Mouse (Mus musculus) CH12.LX (cell line): Measurements from ENCODE around the gene Ntm. TPM values are rescaled to one million over a fixed set of nuclear protein-coding genes. Genes with fewer than 3 reads are reported as not detected.

ENCODE experiments used
- DNase-seq: peaks from one replicate; pipeline ENCODE4 v3.0.0-alpha.2; 2013; ENCODE audit errors: extremely low read depth
- H3K27ac ChIP-seq: 2 replicates; pipeline ENCODE4 v1.5.1; 2012; ENCODE audit warnings: low read depth, mild to moderate bottlenecking, control low read depth, moderate library complexity; ENCODE audit not compliant: insufficient read depth
- H3K27me3 ChIP-seq: replicated peaks from 2 replicates; pipeline ENCODE3; 2012; ENCODE audit warnings: inconsistent platforms
- H3K36me3 ChIP-seq, 2 experiments: replicated peaks in 1 of 2; 2 replicates each; pipeline versions ENCODE3 to v1.6.1; 2012; ENCODE audit warnings: inconsistent platforms in 1 of 2, low read length in 1 of 2, mild to moderate bottlenecking in 1 of 2, mixed read lengths in 1 of 2, moderate library complexity in 1 of 2; ENCODE audit not compliant: control insufficient read depth in 1 of 2, insufficient read depth in 1 of 2
- H3K4me1 ChIP-seq, 2 experiments: 2 replicates each; pipeline ENCODE4 v1.6.1; 2012; ENCODE audit warnings: inconsistent platforms in 1 of 2, moderate library complexity in 1 of 2; ENCODE audit not compliant: insufficient read depth in 2 of 2, control insufficient read depth in 1 of 2
- H3K4me2 ChIP-seq: 2 replicates; pipeline ENCODE4 v1.6.1; 2012; ENCODE audit warnings: low read depth, mild to moderate bottlenecking, control low read depth; ENCODE audit not compliant: poor library complexity, insufficient read depth, severe bottlenecking
- H3K4me3 ChIP-seq, 3 experiments: fragments of 150-350 bp in 1 of 3; sonication (generic) in 1 of 3; replicated peaks in 1 of 3; 2 replicates each; pipeline versions ENCODE3 to v1.5.1; 2011 to 2012; ENCODE audit warnings: low read depth in 2 of 3, low read length in 2 of 3, mild to moderate bottlenecking in 2 of 3, moderate library complexity in 2 of 3, control low read depth in 1 of 3, improper control_type of control experiment in 1 of 3, inconsistent platforms in 1 of 3, mixed read lengths in 1 of 3; ENCODE audit not compliant: poor library complexity in 1 of 3
- H3K79me2 ChIP-seq: replicated peaks from 2 replicates; pipeline ENCODE4 v1.6.1; 2012; ENCODE audit warnings: mild to moderate bottlenecking, moderate library complexity; ENCODE audit not compliant: control insufficient read depth, poor library complexity, insufficient read depth, severe bottlenecking; ENCODE audit errors: extremely low read depth
- H3K9ac ChIP-seq: 2 replicates; pipeline ENCODE4 v1.6.1; 2012; ENCODE audit warnings: low read depth, mild to moderate bottlenecking, control low read depth, moderate library complexity; ENCODE audit not compliant: insufficient read depth
- H3K9me3 ChIP-seq: replicated peaks from 2 replicates; pipeline ENCODE3; 2012; ENCODE audit warnings: low read length, inconsistent platforms, mixed read lengths
- BHLHE40 ChIP-seq: IDR thresholded peaks from 2 replicates; pipeline ENCODE4 v1.6.1; 2011; ENCODE audit warnings: mild to moderate bottlenecking, low read depth, low read length, improper control_type of control experiment
- ETS1 ChIP-seq: conservative IDR thresholded peaks from 2 replicates; pipeline ENCODE4 v1.6.1; 2012; ENCODE audit warnings: low read depth, mild to moderate bottlenecking, inconsistent platforms, low read length, improper control_type of control experiment, moderate library complexity
- GABPA ChIP-seq: IDR thresholded peaks from 2 replicates; pipeline ENCODE4 v1.6.1; 2012; ENCODE audit warnings: low read depth, low read length, improper control_type of control experiment, inconsistent platforms; ENCODE audit not compliant: insufficient replicate concordance
- IRF4 ChIP-seq: IDR thresholded peaks from 2 replicates; pipeline ENCODE4 v1.6.1; 2014; ENCODE audit warnings: low read depth, mild to moderate bottlenecking, inconsistent platforms, low read length, improper control_type of control experiment
- MAFK ChIP-seq: IDR thresholded peaks from 2 replicates; pipeline ENCODE4 v1.6.1; 2011; ENCODE audit warnings: low read length, improper control_type of control experiment; ENCODE audit not compliant: insufficient replicate concordance
- MEF2A ChIP-seq: IDR thresholded peaks from 2 replicates; pipeline ENCODE4 v1.6.1; 2014; ENCODE audit warnings: low read depth, mild to moderate bottlenecking, inconsistent platforms, low read length, improper control_type of control experiment, borderline replicate concordance
- MYC ChIP-seq: IDR thresholded peaks from 2 replicates; pipeline ENCODE4 v1.6.1; 2011; ENCODE audit warnings: low read depth, mild to moderate bottlenecking, improper control_type of control experiment, low read length
- NELFE ChIP-seq: IDR thresholded peaks from 2 replicates; pipeline ENCODE4 v1.6.1; 2011; ENCODE audit warnings: low read depth, low read length, improper control_type of control experiment
- PAX5 ChIP-seq: IDR thresholded peaks from 2 replicates; pipeline ENCODE4 v1.6.1; 2012; ENCODE audit warnings: low read length, inconsistent platforms, mixed read lengths
- POLR2A ChIP-seq: IDR thresholded peaks from 2 replicates; pipeline ENCODE4 v1.6.1; 2011; ENCODE audit warnings: low read depth, mild to moderate bottlenecking, improper control_type of control experiment, low read length
- TCF12 ChIP-seq: IDR thresholded peaks from 2 replicates; pipeline ENCODE4 v1.6.1; 2014; ENCODE audit warnings: low read depth, mild to moderate bottlenecking, inconsistent platforms, low read length, improper control_type of control experiment
- USF1 ChIP-seq: IDR thresholded peaks from 2 replicates; pipeline ENCODE4 v1.6.1; 2014; ENCODE audit warnings: low read depth, mild to moderate bottlenecking, inconsistent platforms, low read length, improper control_type of control experiment
- ZMIZ1 ChIP-seq: IDR thresholded peaks from 2 replicates; pipeline ENCODE4 v1.6.1; 2012; ENCODE audit warnings: low read depth, mild to moderate bottlenecking, inconsistent platforms, low read length, improper control_type of control experiment
- ZNF384 ChIP-seq: IDR thresholded peaks from 2 replicates; pipeline ENCODE4 v1.6.1; 2012; ENCODE audit warnings: low read depth, low read length, improper control_type of control experiment, inconsistent platforms
- dilution Hi-C: fragments of 300-500 bp; cut with MboI; formaldehyde crosslinking; loops from 2 replicates; pipeline ENCODE4 v1.14.3; 2020; ENCODE audit warnings: low sequenced_read_pairs; ENCODE audit not compliant: extremely low pct_unique_long_range_greater_than_20kb, extremely low pct_ligation_motif_present
- in situ Hi-C: fragments of 300-500 bp; cut with MboI; formaldehyde crosslinking; loops from 3 replicates; pipeline ENCODE4 v1.14.3; 2019; ENCODE audit warnings: low sequenced_read_pairs, low pct_ligation_motif_present, low pct_unique_long_range_greater_than_20kb, mixed read lengths
- polyA plus RNA-seq: library from polyadenylated mRNA; unstranded; fragments of >175 nt; gene quantifications from 2 replicates; pipeline ENCODE4 v1.2.1, GENCODE M21; 2012; ENCODE audit warnings: low read depth; ENCODE audit not compliant: insufficient read length
- total RNA-seq, 2 experiments: library from RNA; depleted of rRNA; stranded (reverse); fragments of 300-350 nt in 1 of 2; fragments of >200 nt in 1 of 2; gene quantifications; 2 replicates each; pipeline ENCODE4 v1.2.3; 2012 to 2014

Ntm gene
- total and polyA plus RNA-seq, 3 experiments, result not detected

DNA sequence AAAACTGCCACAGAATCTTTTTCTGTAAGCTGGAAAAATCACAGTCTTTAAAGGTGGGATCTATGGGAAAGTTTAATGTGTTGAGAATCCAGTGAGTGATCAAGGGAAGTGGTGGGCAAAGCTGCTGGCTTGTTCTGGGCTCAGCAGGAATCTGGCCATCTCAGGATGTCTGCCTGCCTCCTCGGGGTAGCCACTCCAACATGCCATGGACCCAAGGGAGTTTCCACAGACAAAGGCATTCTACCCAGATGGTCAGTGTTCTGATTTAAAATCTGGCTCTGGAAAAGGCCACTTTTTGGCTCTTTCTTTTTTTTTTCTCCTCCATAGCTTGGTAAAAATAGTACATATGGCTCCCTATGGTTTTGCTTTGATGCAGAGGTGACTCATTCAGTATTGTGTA is 429.4 kb downstream of the Ntm start:
- Histone ChIP-seq H3K4me3 (no peak overlapping the region), H3K27ac (no peak overlapping the region), H3K9ac (no peak overlapping the region), H3K27me3 (no peaks in the 10 kb centered on the region), H3K79me2 (no peaks in the 10 kb centered on the region), H3K4me2 (no peak overlapping the region), H3K4me1 (no peaks in the 10 kb centered on the region), H3K9me3 (peaks cover 73% of the 10 kb centered on the region), H3K36me3 (no peaks in the 10 kb centered on the region)
- TF ChIP-seq USF1 (no peak), ZNF384 (no peak), GABPA (no peak), MYC (no peak), IRF4 (no peak), MEF2A (no peak)
- DNase-seq, result no peak
- dilution Hi-C loops, result no loop called here
- in situ Hi-C loops, result no loop called here

DNA sequence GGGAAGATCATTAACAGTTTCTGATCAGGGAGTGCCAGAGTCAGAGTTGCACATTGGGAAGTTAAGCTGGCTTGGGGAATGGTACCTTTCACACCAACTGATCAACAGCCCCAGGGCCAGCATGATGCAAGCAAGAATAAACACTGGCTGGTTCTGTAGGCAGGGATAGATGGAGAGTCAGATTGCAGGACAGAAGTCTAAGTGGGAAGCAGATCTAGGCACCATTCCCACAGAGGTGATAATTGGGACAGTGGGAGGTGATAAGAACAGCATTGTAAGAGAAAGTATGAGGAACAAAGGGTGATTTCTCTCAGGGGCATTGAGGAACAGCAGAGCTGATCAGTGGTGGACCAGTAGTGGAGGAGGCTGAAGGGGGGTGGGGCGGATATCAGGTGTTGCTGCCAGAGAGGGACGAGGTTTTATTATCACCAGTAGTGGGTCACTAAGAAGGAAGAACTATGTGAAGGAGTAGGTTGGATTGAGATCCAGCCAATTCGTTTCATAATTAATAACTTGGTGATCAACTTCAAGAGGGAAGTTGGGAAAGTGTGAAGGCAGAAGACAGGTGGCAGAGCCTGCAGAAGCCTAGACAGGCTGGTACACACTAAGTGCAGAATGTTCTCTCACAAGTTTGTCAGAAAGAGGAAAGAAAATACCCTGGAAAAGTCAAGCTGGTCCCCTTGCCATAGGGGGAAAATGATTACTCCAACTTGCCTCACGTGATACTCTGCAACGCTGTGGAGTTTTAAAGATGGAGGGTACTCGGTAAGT is 431.6 kb downstream of the Ntm start:
- in situ Hi-C loops, result no loop called here
- no peak for DNase-seq
- no peak overlapping the region for H3K4me3 ChIP-seq
- no peak overlapping the region for H3K4me2 ChIP-seq
- H3K27me3 ChIP-seq, result no peaks in the 10 kb centered on the region
- no peaks in the 10 kb centered on the region for H3K36me3 ChIP-seq
- peaks cover 68% of the 10 kb centered on the region for H3K9me3 ChIP-seq
- H3K79me2 ChIP-seq, result no peaks in the 10 kb centered on the region
- dilution Hi-C loops, result no loop called here
- no peak overlapping the region for H3K9ac ChIP-seq
- TF ChIP-seq MAFK (no peak), USF1 (no peak), ETS1 (no peak), ZMIZ1 (no peak), TCF12 (no peak), IRF4 (no peak), BHLHE40 (no peak), POLR2A (no peak), PAX5 (no peak), NELFE (no peak)
- H3K4me1 ChIP-seq, result no peaks in the 10 kb centered on the region
- no peak overlapping the region for H3K27ac ChIP-seq
